Mouse (Mus musculus): ENCODE measurements around the gene Cuedc2.

DNA sequence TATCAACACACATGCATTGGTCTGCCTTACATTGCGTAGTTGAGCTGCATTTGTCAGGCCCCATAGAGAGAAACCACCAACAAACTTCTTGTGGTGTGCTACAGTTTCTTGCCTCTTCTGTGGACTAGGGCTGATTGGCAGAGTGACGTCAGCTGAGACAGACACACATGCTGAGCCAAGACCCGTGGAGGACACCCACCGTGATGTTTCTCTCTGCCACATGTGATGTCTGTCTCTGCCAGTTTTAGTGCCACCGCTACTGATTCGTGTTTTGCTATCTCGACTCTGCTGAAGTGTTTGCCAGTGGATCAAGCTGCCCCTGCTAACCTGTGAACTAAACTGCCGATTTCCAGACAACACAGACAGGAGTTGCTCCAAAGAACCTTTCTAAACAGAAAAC, 23.6 kb upstream of the Cuedc2 start:
- TF ChIP-seq CTCF (IDR thresholded peaks at IDR 0.05; ENCODE audit: insufficient read depth, low read depth, low read length) = no peak
- TF ChIP-seq POLR2A (IDR thresholded peaks at IDR 0.05; ENCODE audit: insufficient read depth, low read depth, low read length) = no peak

All from olfactory bulb, adult 2 months (tissue).